Mouse (Mus musculus) MEL (cell line): ENCODE data around the gene Magi3.

Experiments
- BHLHE40 ChIP-seq: IDR thresholded peaks from 2 replicates; pipeline ENCODE4 v1.6.1; 2012; ENCODE audit warnings: low read depth, mild to moderate bottlenecking, inconsistent platforms, low read length, improper control_type of control experiment, borderline replicate concordance
- CTCF ChIP-seq, 3 experiments: IDR thresholded peaks in 2 of 3; conservative IDR thresholded peaks in 1 of 3; 2 replicates each; pipeline ENCODE4 v1.5.1; 2011 to 2012; ENCODE audit warnings: low read length in 3 of 3, low read depth in 2 of 3, mild to moderate bottlenecking in 2 of 3, improper control_type of control experiment in 1 of 3, inconsistent platforms in 1 of 3, mixed read lengths in 1 of 3, moderate library complexity in 1 of 3; ENCODE audit not compliant: control insufficient read depth in 1 of 3, insufficient read depth in 1 of 3, poor library complexity in 1 of 3, severe bottlenecking in 1 of 3
- E2F4 ChIP-seq: IDR thresholded peaks from 2 replicates; pipeline ENCODE4 v1.6.1; 2011; ENCODE audit warnings: low read depth, low read length, improper control_type of control experiment, borderline replicate concordance
- ETS1 ChIP-seq: IDR thresholded peaks from 2 replicates; pipeline ENCODE4 v1.6.1; 2012; ENCODE audit warnings: low read depth, mild to moderate bottlenecking, inconsistent platforms, low read length, improper control_type of control experiment, moderate library complexity
- MXI1 ChIP-seq: IDR thresholded peaks from 2 replicates; pipeline ENCODE4 v1.6.1; 2011; ENCODE audit warnings: mild to moderate bottlenecking, low read depth, low read length, improper control_type of control experiment
- NRF1 ChIP-seq: IDR thresholded peaks from 2 replicates; pipeline ENCODE4 v1.6.1; 2014; ENCODE audit warnings: low read depth, mild to moderate bottlenecking, inconsistent platforms, low read length, improper control_type of control experiment, moderate library complexity; ENCODE audit not compliant: poor library complexity, insufficient read depth, severe bottlenecking
- POLR2A ChIP-seq, 2 experiments: IDR thresholded peaks; 2 replicates each; pipeline ENCODE4 v1.6.1; 2011 to 2012; ENCODE audit warnings: low read length in 2 of 2, mild to moderate bottlenecking in 2 of 2, control low read depth in 1 of 2, improper control_type of control experiment in 1 of 2, low read depth in 1 of 2, moderate library complexity in 1 of 2; ENCODE audit not compliant: control insufficient read depth in 1 of 2, insufficient read depth in 1 of 2, poor library complexity in 1 of 2
- POLR2AphosphoS5 ChIP-seq: IDR thresholded peaks from 2 replicates; pipeline ENCODE4 v1.6.1; 2012; ENCODE audit warnings: low read depth, borderline replicate concordance, mild to moderate bottlenecking, inconsistent platforms, low read length, moderate library complexity, mixed read lengths
- RAD21 ChIP-seq: IDR thresholded peaks from 2 replicates; pipeline ENCODE4 v1.6.1; 2011; ENCODE audit warnings: mild to moderate bottlenecking, low read depth, low read length, improper control_type of control experiment
- TCF12 ChIP-seq: IDR thresholded peaks from 2 replicates; pipeline ENCODE4 v1.6.1; 2014; ENCODE audit warnings: low read depth, mild to moderate bottlenecking, inconsistent platforms, low read length, improper control_type of control experiment, moderate library complexity
- USF2 ChIP-seq, 2 experiments: IDR thresholded peaks; 2 replicates each; pipeline ENCODE4 v1.6.1; 2011 to 2012; ENCODE audit warnings: improper control_type of control experiment in 2 of 2, low read length in 2 of 2, borderline replicate concordance in 1 of 2, inconsistent platforms in 1 of 2, low read depth in 1 of 2, mild to moderate bottlenecking in 1 of 2; ENCODE audit not compliant: insufficient read depth in 1 of 2
- ZC3H11A ChIP-seq: IDR thresholded peaks from 2 replicates; pipeline ENCODE4 v1.6.1; 2012; ENCODE audit warnings: low read depth, mild to moderate bottlenecking, inconsistent platforms, low read length, improper control_type of control experiment
- ZMIZ1 ChIP-seq: IDR thresholded peaks from 2 replicates; pipeline ENCODE4 v1.6.1; 2012; ENCODE audit warnings: low read depth, mild to moderate bottlenecking, inconsistent platforms, low read length, improper control_type of control experiment, moderate library complexity
- ZNF384 ChIP-seq: IDR thresholded peaks from 2 replicates; pipeline ENCODE4 v1.6.1; 2012; ENCODE audit warnings: low read depth, mild to moderate bottlenecking, inconsistent platforms, low read length, improper control_type of control experiment

- TF ChIP-seq POLR2A (IDR thresholded peaks at IDR 0.05; ENCODE audit: control insufficient read depth in 1 of 2, insufficient read depth in 1 of 2, low read depth in 1 of 2, low read length in 2 of 2, poor library complexity in 1 of 2) (no peak), POLR2AphosphoS5 (no peak), ZC3H11A (no peak), ETS1 (no peak), CTCF (IDR thresholded peaks at IDR 0.05 in 2 of 3, conservative IDR thresholded peaks at IDR 0.05 in 1 of 3; ENCODE audit: control insufficient read depth in 1 of 3, insufficient read depth in 1 of 3, low read depth in 2 of 3, low read length in 3 of 3, poor library complexity in 1 of 3, severe bottlenecking in 1 of 3) (no peak), USF2 (IDR thresholded peaks at IDR 0.05; ENCODE audit: borderline replicate concordance in 1 of 2, insufficient read depth in 1 of 2, low read depth in 1 of 2, low read length in 2 of 2) (no peak), BHLHE40 (no peak), E2F4 (no peak), ZMIZ1 (no peak), NRF1 (no peak), RAD21 (no peak), ZNF384 (no peak), TCF12 (no peak), MXI1 (no peak)
These were observed 6.6 kb upstream of the Magi3 start for GRCm38 (mm10) chr3:104226731-104227130.
